Mouse (Mus musculus) spleen, postnatal 14 days (tissue): Measurements from ENCODE around the gene March4.
A peak's percentile ranks its signal among the peaks of the same experiment; 100 is the strongest.

Source experiments
- DNase-seq, 2 experiments: peaks; one replicate each; pipeline ENCODE4 v3.0.0; 2021 to 2022; ENCODE audit warnings: low spot score in 2 of 2

The March4 gene

GRCm38 (mm10) chr1:72536611-72537351 lies at the start of gene March4:
Gene March4 (minus strand): TSS chr1:72536930.
- peak; percentile 17 to 40 for DNase-seq

- DNase-seq: no peak
Measured at GRCm38 (mm10) chr1:72585971-72586875, 49.5 kb upstream of the March4 start.

GRCm38 (mm10) chr1:72583906-72584305 lies 47.2 kb upstream of the March4 start:
- no peak for DNase-seq

GRCm38 (mm10) chr1:72582947-72583731 lies 46.4 kb upstream of the March4 start, which contains the start of gene Smarcal1:
Gene Smarcal1 (plus strand): TSS chr1:72583251.
- DNase-seq: peak; percentile 77 to 87

- DNase-seq: no peak
Measured at GRCm38 (mm10) chr1:72578806-72579205, 42.1 kb upstream of the March4 start.

DNA sequence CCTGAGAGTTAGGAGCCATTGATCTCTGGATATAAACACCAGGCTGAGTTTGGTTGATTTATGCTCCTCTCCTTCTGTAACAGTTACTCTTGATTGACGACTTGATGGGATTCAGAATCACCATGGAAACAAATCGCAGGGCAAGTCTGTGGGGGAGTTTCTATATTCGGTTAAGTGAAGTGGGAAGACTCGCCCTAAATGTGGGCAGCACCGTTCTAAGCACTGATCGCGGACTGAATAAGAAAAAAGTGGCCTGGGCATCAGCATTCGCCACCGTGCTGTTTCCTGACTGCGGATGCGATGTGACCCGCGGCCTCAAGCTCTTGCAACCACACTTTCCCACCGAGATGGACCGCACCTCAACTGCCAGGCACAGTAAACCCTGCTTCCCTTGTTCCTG lies 41.6 kb upstream of the March4 start:
- DNase-seq: no peak

DNA sequence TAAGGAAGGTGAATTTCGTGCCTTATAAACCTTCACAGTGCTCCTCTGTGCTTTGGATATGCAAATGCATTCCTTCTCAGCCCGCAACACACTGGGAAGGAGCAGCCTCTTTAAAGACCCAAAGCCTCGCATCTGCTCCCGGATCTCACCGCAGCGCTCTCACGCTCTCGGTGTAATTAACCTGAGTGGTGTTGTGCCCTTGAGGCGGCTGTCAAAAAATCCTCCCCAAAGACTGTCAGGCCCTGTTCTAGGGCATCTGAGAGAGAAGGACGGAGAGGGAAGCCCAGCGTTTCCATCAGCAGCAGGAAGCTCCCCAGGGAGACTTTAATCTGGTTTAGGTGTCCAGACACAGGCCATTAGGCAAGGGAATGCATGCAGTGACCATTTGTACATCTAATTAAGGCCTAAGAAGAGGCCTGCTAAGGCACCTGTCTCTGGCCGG lies 40.8 kb upstream of the March4 start:
- no peak for DNase-seq

GRCm38 (mm10) chr1:72575121-72575520 lies 38.4 kb upstream of the March4 start:
- DNase-seq: no peak

DNA sequence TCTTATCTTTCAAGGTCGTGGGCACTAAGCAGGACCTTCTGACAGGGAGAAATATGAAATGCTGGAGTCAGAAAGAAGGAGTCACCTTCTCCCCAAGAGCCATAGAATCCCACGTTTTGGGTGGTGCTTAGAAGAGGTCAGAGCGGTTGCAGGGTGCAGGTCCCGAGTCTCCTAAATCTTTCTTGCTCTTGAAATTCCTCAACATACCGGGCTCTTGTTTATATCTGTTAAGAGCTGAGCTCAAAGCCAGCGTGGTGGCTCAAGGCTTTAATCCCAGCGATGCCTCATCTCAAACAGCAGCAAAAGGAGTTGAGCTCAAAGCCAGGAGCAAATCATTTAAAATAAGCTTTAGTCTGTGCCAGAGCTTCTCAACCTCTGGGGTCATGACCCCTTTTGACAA lies 37.9 kb upstream of the March4 start:
- DNase-seq: no peak

DNA sequence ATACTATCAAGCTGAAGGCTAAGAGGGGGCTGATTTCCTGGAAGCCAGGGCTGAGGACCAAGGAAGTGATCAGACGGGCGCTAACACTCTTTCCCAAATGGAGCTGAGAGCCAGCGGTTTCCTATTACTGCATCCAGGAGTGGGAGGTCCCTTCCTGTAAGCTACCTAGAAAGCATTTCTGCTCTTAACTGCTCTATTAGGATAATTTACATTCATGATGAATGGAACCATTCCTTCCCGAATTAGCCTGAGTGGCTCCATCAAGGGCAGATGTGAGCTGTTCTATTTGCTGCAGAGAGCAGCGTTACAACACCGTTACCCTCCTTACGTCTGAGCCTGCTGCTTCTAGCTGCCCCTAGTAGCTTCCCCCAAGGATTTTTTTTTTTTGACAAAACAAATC lies 37.3 kb upstream of the March4 start:
- DNase-seq: no peak

DNA sequence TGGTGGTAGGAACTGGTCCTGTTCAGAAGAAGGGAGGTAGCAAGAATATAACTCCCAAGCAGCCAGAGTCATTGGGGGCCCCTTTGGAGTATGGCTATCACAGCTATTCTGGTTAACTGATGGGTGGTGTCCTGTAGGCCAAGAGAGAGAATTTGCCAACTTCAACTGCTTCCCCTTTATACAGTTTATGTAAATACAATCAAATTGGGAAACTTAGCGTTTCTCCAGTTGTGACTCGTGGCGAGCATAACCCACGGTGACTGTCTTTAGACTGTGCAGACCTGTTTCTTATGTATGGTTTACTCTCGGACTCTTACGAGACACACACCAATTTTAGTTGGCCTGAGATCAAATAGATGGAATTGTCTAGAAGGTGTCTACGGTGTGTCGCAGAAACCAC lies 32.0 kb upstream of the March4 start:
- DNase-seq: no peak

- DNase-seq: no peak
Measured at GRCm38 (mm10) chr1:72567056-72567455, 30.3 kb upstream of the March4 start.

GRCm38 (mm10) chr1:72564334-72564962 lies 27.7 kb upstream of the March4 start:
- no peak for DNase-seq

GRCm38 (mm10) chr1:72558625-72559024 lies 21.9 kb upstream of the March4 start:
- no peak for DNase-seq

GRCm38 (mm10) chr1:72556471-72556870 lies 19.7 kb upstream of the March4 start:
- no peak for DNase-seq

DNA sequence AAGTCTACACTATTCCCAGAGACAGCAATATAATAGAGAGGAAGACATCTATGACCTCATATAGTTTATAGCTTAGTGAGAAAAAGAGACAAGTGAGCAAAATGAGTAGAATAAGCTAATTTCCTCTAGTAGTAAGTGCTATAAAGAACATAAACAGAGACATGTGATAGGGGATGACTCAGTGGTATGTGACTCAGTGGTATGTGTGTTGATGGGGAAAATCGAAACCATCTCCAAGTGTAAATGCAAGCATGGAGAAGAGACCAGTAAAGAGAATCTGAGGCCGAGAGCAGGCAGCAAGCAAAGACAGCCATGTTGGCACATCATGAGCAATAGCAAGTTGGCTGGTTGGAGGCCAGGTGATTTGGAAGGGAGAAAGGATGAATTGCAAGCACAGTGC lies 13.6 kb upstream of the March4 start:
- DNase-seq: no peak

DNA sequence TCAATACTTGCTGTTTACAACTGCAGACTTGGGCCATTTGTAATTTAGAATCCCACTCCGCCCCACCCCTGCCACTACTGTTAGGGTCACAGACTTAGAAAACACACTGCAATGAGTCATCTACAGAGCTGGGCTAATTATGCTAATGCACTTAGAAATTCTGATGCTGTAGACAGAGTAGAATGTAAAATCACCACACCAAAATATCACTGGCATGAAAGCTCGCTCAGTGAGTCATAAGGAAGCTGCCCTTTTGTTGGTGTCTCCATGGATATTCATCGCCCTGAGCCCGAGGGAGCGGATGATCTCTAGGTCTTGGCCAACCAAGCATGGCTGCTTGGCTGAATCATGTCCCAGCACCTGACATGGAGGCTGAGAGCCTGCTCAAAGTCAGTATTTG lies 1.5 kb upstream of the March4 start:
- no peak for DNase-seq

- no peak for DNase-seq
Measured at GRCm38 (mm10) chr1:72535725-72536571, 782 bp downstream of the March4 start.

GRCm38 (mm10) chr1:72533439-72533838 lies 3.3 kb downstream of the March4 start:
- DNase-seq: no peak

GRCm38 (mm10) chr1:72532926-72533325 lies 3.8 kb downstream of the March4 start:
- no peak for DNase-seq
